Mouse (Mus musculus) limb, embryonic 13.5 days (tissue): ENCODE results near the gene Tmem91. TPM values are rescaled to one million over a fixed set of nuclear protein-coding genes. Genes with fewer than 3 reads are reported as not detected.
A peak's percentile ranks its signal among the peaks of the same experiment; 100 is the strongest.

Source experiments
- ATAC-seq: fragments of 200-750 bp; cut with Nextera tagmentation; 2 replicates; pipeline ENCODE4 v1.8.0; 2017; ENCODE audit warnings: low read depth, moderate number of reproducible peaks, moderate TSS enrichment; ENCODE audit not compliant: low FRiP score
- H3K27ac ChIP-seq: fragments of 300-500 bp; sonication (generic); 2 replicates; pipeline ENCODE4 v1.5.1; 2015; ENCODE audit warnings: inconsistent platforms, mild to moderate bottlenecking, moderate library complexity
- H3K27me3 ChIP-seq: fragments of 300-500 bp; sonication (generic); 2 replicates; pipeline ENCODE4 v1.6.1; 2015; ENCODE audit warnings: mild to moderate bottlenecking, inconsistent platforms
- H3K36me3 ChIP-seq: fragments of 300-500 bp; sonication (generic); 2 replicates; pipeline ENCODE4 v1.6.1; 2015; ENCODE audit warnings: inconsistent platforms, mild to moderate bottlenecking, moderate library complexity
- H3K4me1 ChIP-seq: fragments of 300-500 bp; sonication (generic); 2 replicates; pipeline ENCODE4 v1.6.1; 2015; ENCODE audit warnings: inconsistent platforms
- H3K4me2 ChIP-seq: fragments of 300-500 bp; sonication (generic); replicated peaks from 2 replicates; pipeline ENCODE4 v1.6.1; 2015; ENCODE audit warnings: inconsistent platforms, mild to moderate bottlenecking, moderate library complexity
- H3K4me3 ChIP-seq: fragments of 300-500 bp; sonication (generic); 2 replicates; pipeline ENCODE4 v1.5.1; 2015; ENCODE audit warnings: moderate library complexity, mild to moderate bottlenecking, inconsistent platforms
- H3K9ac ChIP-seq: fragments of 300-500 bp; sonication (generic); 2 replicates; pipeline ENCODE4 v1.6.1; 2015; ENCODE audit warnings: mild to moderate bottlenecking, inconsistent platforms
- H3K9me3 ChIP-seq: fragments of 300-500 bp; sonication (generic); 2 replicates; pipeline ENCODE4 v1.6.1; 2016; ENCODE audit warnings: inconsistent platforms
- WGBS: fragments of 180-500 bp; shearing (Covaris S2); methylation state at CpG from one replicate; pipeline ENCODE4 v1.1.7; 2015; 5-methylcytosine and 5-hydroxymethylcytosine counted together
- polyA plus RNA-seq: library from polyadenylated mRNA; unstranded; fragments of >200 nt; fragmentation: Nextera tagmentation; extraction: Ambion mirVana; gene quantifications from 2 replicates; pipeline ENCODE4 v1.2.1, GENCODE M21; 2015

The Tmem91 gene
- polyA plus RNA-seq, 1 experiment from 2014 or later = 3.7 TPM

- WGBS = under 1% methylated on average over 50 of the region's 50 CpGs
Observed at GRCm38 (mm10) chr7:25658657-25659472, 16.1 kb downstream of the Tmem91 start, which contains the start of the genes Bckdha and Exosc5. Gene Bckdha (minus strand): TSS chr7:25658981. Gene Exosc5 (plus strand): TSS chr7:25659164.

GRCm38 (mm10) chr7:25657785-25658184 lies 17.2 kb downstream of the Tmem91 start:
- H3K4me1 ChIP-seq = peaks cover 18% of the 10 kb centered on the region
- H3K4me3 ChIP-seq = peak overlapping the region; percentile 64
- 36% methylated on average over 10 of the region's 10 CpGs for WGBS
- no peak for ATAC-seq
- no peaks in the 10 kb centered on the region for H3K27me3 ChIP-seq
- no peak overlapping the region for H3K27ac ChIP-seq
- peaks cover 9% of the 10 kb centered on the region for H3K36me3 ChIP-seq
- peak overlapping the region; percentile 73 for H3K9ac ChIP-seq
- peak overlapping the region; percentile 91 for H3K4me2 ChIP-seq
- H3K9me3 ChIP-seq = no peaks in the 10 kb centered on the region

More at GRCm38 (mm10) chr7:25658657-25659472, 16.1 kb downstream of the Tmem91 start, which contains the start of the genes Bckdha and Exosc5:
- Histone ChIP-seq H3K9ac (peak within 1 kb of the TSS; percentile 73), H3K36me3 (peaks cover 19% of the 10 kb centered on the region), H3K4me2 (peak within 1 kb of the TSS; percentile 91), H3K27me3 (no peaks in the 10 kb centered on the region), H3K4me1 (peaks cover 18% of the 10 kb centered on the region), H3K9me3 (no peaks in the 10 kb centered on the region), H3K27ac (peak within 1 kb of the TSS; percentile 22; the same call in 1 of the 2 replicates), H3K4me3 (peak within 1 kb of the TSS; percentile 64)
- ATAC-seq = peak; percentile 99

GRCm38 (mm10) chr7:25655601-25656428 lies 19.2 kb downstream of the Tmem91 start:
- H3K27me3 ChIP-seq = no peaks in the 10 kb centered on the region
- no peak overlapping the region for H3K27ac ChIP-seq
- no peaks in the 10 kb centered on the region for H3K9me3 ChIP-seq
- no peak overlapping the region for H3K4me3 ChIP-seq
- H3K4me2 ChIP-seq = no peak overlapping the region
- no peak for ATAC-seq
- no peaks in the 10 kb centered on the region; the same call in 1 of the 2 replicates for H3K36me3 ChIP-seq
- no peak overlapping the region for H3K9ac ChIP-seq
- WGBS = 73% methylated on average over 11 of the region's 11 CpGs
- H3K4me1 ChIP-seq = peaks cover 18% of the 10 kb centered on the region

- H3K27me3 ChIP-seq = no peaks in the 10 kb centered on the region
- H3K27ac ChIP-seq = no peak overlapping the region
- no peaks in the 10 kb centered on the region; the same call in 1 of the 2 replicates for H3K36me3 ChIP-seq
- H3K9ac ChIP-seq = no peak overlapping the region
- H3K9me3 ChIP-seq = no peaks in the 10 kb centered on the region
- no peak overlapping the region for H3K4me3 ChIP-seq
- ATAC-seq = no peak
- H3K4me2 ChIP-seq = no peak overlapping the region
- peaks cover 3% of the 10 kb centered on the region for H3K4me1 ChIP-seq
- 90% methylated on average over 12 of the region's 12 CpGs for WGBS
Observed at GRCm38 (mm10) chr7:25652244-25652759, 22.7 kb downstream of the Tmem91 start.

GRCm38 (mm10) chr7:25651281-25651680 lies 23.7 kb downstream of the Tmem91 start:
- Histone ChIP-seq H3K9ac (no peak overlapping the region), H3K4me3 (no peak overlapping the region), H3K36me3 (no peaks in the 10 kb centered on the region; the same call in 1 of the 2 replicates), H3K4me1 (no peaks in the 10 kb centered on the region), H3K27ac (no peak overlapping the region), H3K9me3 (no peaks in the 10 kb centered on the region), H3K27me3 (no peaks in the 10 kb centered on the region), H3K4me2 (no peak overlapping the region)
- WGBS = 90% methylated on average over 8 of the region's 8 CpGs
- no peak for ATAC-seq

- H3K27ac ChIP-seq = no peak overlapping the region
- H3K9me3 ChIP-seq = no peaks in the 10 kb centered on the region
- no peak overlapping the region for H3K4me2 ChIP-seq
- 83% methylated on average over 5 of the region's 5 CpGs for WGBS
- no peaks in the 10 kb centered on the region for H3K4me1 ChIP-seq
- no peak overlapping the region for H3K9ac ChIP-seq
- ATAC-seq = no peak
- H3K27me3 ChIP-seq = no peaks in the 10 kb centered on the region
- no peak overlapping the region for H3K4me3 ChIP-seq
- H3K36me3 ChIP-seq = peaks cover 7% of the 10 kb centered on the region; the same call in 1 of the 2 replicates
Observed at GRCm38 (mm10) chr7:25649839-25650238, 25.1 kb downstream of the Tmem91 start.

- H3K4me3 ChIP-seq = no peak overlapping the region
- no peak overlapping the region for H3K9ac ChIP-seq
- H3K9me3 ChIP-seq = no peaks in the 10 kb centered on the region
- H3K4me2 ChIP-seq = no peak overlapping the region
- no peaks in the 10 kb centered on the region for H3K27me3 ChIP-seq
- no peak for ATAC-seq
- H3K36me3 ChIP-seq = peaks cover 8% of the 10 kb centered on the region; the same call in 1 of the 2 replicates
- H3K4me1 ChIP-seq = no peaks in the 10 kb centered on the region
- no peak overlapping the region for H3K27ac ChIP-seq
- 51% methylated on average over 5 of the region's 5 CpGs for WGBS
Observed at GRCm38 (mm10) chr7:25647574-25648123, 27.3 kb downstream of the Tmem91 start.

GRCm38 (mm10) chr7:25645074-25645473 lies 29.9 kb downstream of the Tmem91 start:
- WGBS = 70% methylated on average over 14 of the region's 14 CpGs
- H3K36me3 ChIP-seq = peaks cover 25% of the 10 kb centered on the region
- H3K27me3 ChIP-seq = no peaks in the 10 kb centered on the region
- no peak overlapping the region for H3K27ac ChIP-seq
- H3K9ac ChIP-seq = no peak overlapping the region
- no peaks in the 10 kb centered on the region for H3K9me3 ChIP-seq
- H3K4me1 ChIP-seq = no peaks in the 10 kb centered on the region
- ATAC-seq = no peak
- no peak overlapping the region for H3K4me2 ChIP-seq
- no peak overlapping the region for H3K4me3 ChIP-seq

GRCm38 (mm10) chr7:25644631-25645030 lies 30.3 kb downstream of the Tmem91 start:
- ATAC-seq = no peak
- no peak overlapping the region for H3K4me3 ChIP-seq
- H3K27me3 ChIP-seq = no peaks in the 10 kb centered on the region
- H3K36me3 ChIP-seq = peaks cover 26% of the 10 kb centered on the region
- H3K4me1 ChIP-seq = no peaks in the 10 kb centered on the region
- WGBS = 77% methylated on average over 4 of the region's 4 CpGs
- H3K4me2 ChIP-seq = no peak overlapping the region
- no peaks in the 10 kb centered on the region for H3K9me3 ChIP-seq
- no peak overlapping the region for H3K9ac ChIP-seq
- H3K27ac ChIP-seq = no peak overlapping the region

- Histone ChIP-seq H3K4me2 (no peak overlapping the region), H3K27ac (no peak overlapping the region), H3K9me3 (no peaks in the 10 kb centered on the region), H3K27me3 (no peaks in the 10 kb centered on the region), H3K4me1 (no peaks in the 10 kb centered on the region), H3K9ac (no peak overlapping the region), H3K4me3 (no peak overlapping the region), H3K36me3 (peaks cover 29% of the 10 kb centered on the region)
- WGBS = 84% methylated on average over 10 of the region's 10 CpGs
- ATAC-seq = no peak
Observed at GRCm38 (mm10) chr7:25644136-25644535, 30.8 kb downstream of the Tmem91 start.

GRCm38 (mm10) chr7:25639754-25640153 lies 35.2 kb downstream of the Tmem91 start:
- Histone ChIP-seq H3K9ac (no peak overlapping the region), H3K27me3 (no peaks in the 10 kb centered on the region), H3K4me1 (no peaks in the 10 kb centered on the region), H3K27ac (no peak overlapping the region), H3K36me3 (peaks cover 61% of the 10 kb centered on the region), H3K4me2 (no peak overlapping the region), H3K9me3 (no peaks in the 10 kb centered on the region), H3K4me3 (no peak overlapping the region)
- 94% methylated on average over 4 of the region's 4 CpGs for WGBS
- no peak for ATAC-seq
